Mouse (Mus musculus) forebrain, embryonic 12.5 days (tissue): ENCODE measurements at regions not wholly inside any gene's neighbourhood (a gene's known extent, or its start where the extent isn't known, plus 50 kb on each side); places are given as distances from the start of the nearest gene placed in this dataset.
A peak's percentile ranks its signal among the peaks of the same experiment; 100 is the strongest.

ENCODE experiments used
- ATAC-seq: fragments of 200-750 bp; cut with Nextera tagmentation; 2 replicates; pipeline ENCODE4 v1.8.0; 2017; ENCODE audit warnings: moderate TSS enrichment; ENCODE audit not compliant: low FRiP score
- H3K27ac ChIP-seq: fragments of 300-500 bp; sonication (generic); 2 replicates; pipeline ENCODE4 v1.5.1; 2016; ENCODE audit warnings: mild to moderate bottlenecking
- H3K27me3 ChIP-seq: fragments of 300-500 bp; sonication (generic); 2 replicates; pipeline ENCODE4 v1.6.1; 2016; ENCODE audit warnings: mild to moderate bottlenecking
- H3K36me3 ChIP-seq: fragments of 300-500 bp; sonication (generic); replicated peaks from 2 replicates; pipeline ENCODE4 v1.6.1; 2016; ENCODE audit warnings: mild to moderate bottlenecking
- H3K4me1 ChIP-seq: fragments of 300-500 bp; sonication (generic); 2 replicates; pipeline ENCODE4 v1.6.1; 2016
- H3K4me2 ChIP-seq: fragments of 300-500 bp; sonication (generic); 2 replicates; pipeline ENCODE4 v1.6.1; 2016; ENCODE audit warnings: mild to moderate bottlenecking, moderate library complexity
- H3K4me3 ChIP-seq: fragments of 300-500 bp; sonication (generic); replicated peaks from 2 replicates; pipeline ENCODE4 v1.5.1; 2016; ENCODE audit warnings: mild to moderate bottlenecking
- H3K9ac ChIP-seq: fragments of 300-500 bp; sonication (generic); 2 replicates; pipeline ENCODE4 v1.6.1; 2016; ENCODE audit warnings: mild to moderate bottlenecking
- H3K9me3 ChIP-seq: fragments of 300-500 bp; sonication (generic); 2 replicates; pipeline ENCODE4 v1.6.1; 2016
- WGBS: fragments of 180-500 bp; shearing (Covaris S2); methylation state at CpG from one replicate; pipeline ENCODE4 v1.1.7; 2016; 5-methylcytosine and 5-hydroxymethylcytosine counted together

GRCm38 (mm10) chr12:59579694-59580093 lies 360.2 kb upstream of the Fbxo33 start:
- Histone ChIP-seq H3K9me3 (no peaks in the 10 kb centered on the region), H3K4me2 (no peak overlapping the region), H3K27ac (no peak overlapping the region), H3K27me3 (no peaks in the 10 kb centered on the region), H3K4me3 (no peak overlapping the region), H3K36me3 (no peaks in the 10 kb centered on the region), H3K9ac (no peak overlapping the region), H3K4me1 (no peaks in the 10 kb centered on the region)
- 71% methylated on average over 5 of the region's 5 CpGs for WGBS
- ATAC-seq = no peak

- WGBS = 84% methylated on average over 3 of the region's 3 CpGs
Measured at GRCm38 (mm10) chr12:59563960-59564359, 344.4 kb upstream of the Fbxo33 start.

GRCm38 (mm10) chr12:59539788-59540187 lies 320.3 kb upstream of the Fbxo33 start:
- Histone ChIP-seq H3K4me3 (no peak overlapping the region), H3K9ac (no peak overlapping the region), H3K36me3 (no peaks in the 10 kb centered on the region), H3K4me1 (no peaks in the 10 kb centered on the region), H3K27me3 (no peaks in the 10 kb centered on the region), H3K4me2 (no peak overlapping the region), H3K9me3 (no peaks in the 10 kb centered on the region), H3K27ac (no peak overlapping the region)
- ATAC-seq = no peak
- 87% methylated on average over 2 of the region's 2 CpGs for WGBS

More at GRCm38 (mm10) chr12:59563960-59564359, 344.4 kb upstream of the Fbxo33 start:
- Histone ChIP-seq H3K4me2 (no peak overlapping the region), H3K36me3 (no peaks in the 10 kb centered on the region), H3K27me3 (no peaks in the 10 kb centered on the region), H3K9ac (no peak overlapping the region), H3K27ac (no peak overlapping the region), H3K9me3 (no peaks in the 10 kb centered on the region), H3K4me3 (no peak overlapping the region), H3K4me1 (no peaks in the 10 kb centered on the region)
- ATAC-seq = no peak

- no peaks in the 10 kb centered on the region for H3K36me3 ChIP-seq
- 85% methylated on average over 4 of the region's 4 CpGs for WGBS
- no peaks in the 10 kb centered on the region for H3K4me1 ChIP-seq
- H3K27me3 ChIP-seq = no peaks in the 10 kb centered on the region
- no peaks in the 10 kb centered on the region for H3K9me3 ChIP-seq
- H3K9ac ChIP-seq = no peak overlapping the region
- no peak overlapping the region for H3K4me2 ChIP-seq
- ATAC-seq = no peak
- H3K4me3 ChIP-seq = no peak overlapping the region
- H3K27ac ChIP-seq = no peak overlapping the region
Measured at GRCm38 (mm10) chr12:59530521-59530920, 311.0 kb upstream of the Fbxo33 start.

GRCm38 (mm10) chr12:59523368-59523767 lies 303.8 kb upstream of the Fbxo33 start:
- Histone ChIP-seq H3K4me1 (no peaks in the 10 kb centered on the region), H3K27me3 (no peaks in the 10 kb centered on the region), H3K9ac (no peak overlapping the region), H3K27ac (no peak overlapping the region), H3K4me2 (no peak overlapping the region), H3K4me3 (no peak overlapping the region), H3K9me3 (no peaks in the 10 kb centered on the region), H3K36me3 (no peaks in the 10 kb centered on the region)
- 92% methylated on average over 2 of the region's 2 CpGs for WGBS
- no peak for ATAC-seq

GRCm38 (mm10) chr12:59521946-59522345 lies 302.4 kb upstream of the Fbxo33 start:
- ATAC-seq = no peak
- Histone ChIP-seq H3K9ac (no peak overlapping the region), H3K27ac (no peak overlapping the region), H3K27me3 (no peaks in the 10 kb centered on the region), H3K4me2 (no peak overlapping the region), H3K4me1 (no peaks in the 10 kb centered on the region), H3K9me3 (no peaks in the 10 kb centered on the region), H3K36me3 (no peaks in the 10 kb centered on the region), H3K4me3 (no peak overlapping the region)
- 91% methylated on average over 3 of the region's 3 CpGs for WGBS

GRCm38 (mm10) chr12:59509857-59510256 lies 290.3 kb upstream of the Fbxo33 start:
- ATAC-seq = no peak
- no peak overlapping the region for H3K9ac ChIP-seq
- no peaks in the 10 kb centered on the region for H3K27me3 ChIP-seq
- no peak overlapping the region for H3K4me3 ChIP-seq
- no peaks in the 10 kb centered on the region for H3K9me3 ChIP-seq
- no peak overlapping the region for H3K27ac ChIP-seq
- no peak overlapping the region for H3K4me2 ChIP-seq
- WGBS = 85% methylated on average over 4 of the region's 4 CpGs
- no peaks in the 10 kb centered on the region for H3K36me3 ChIP-seq
- no peaks in the 10 kb centered on the region for H3K4me1 ChIP-seq

GRCm38 (mm10) chr12:59509175-59509574 lies 289.6 kb upstream of the Fbxo33 start:
- H3K27ac ChIP-seq = no peak overlapping the region

GRCm38 (mm10) chr12:59507431-59507830 lies 287.9 kb upstream of the Fbxo33 start:
- H3K9ac ChIP-seq = no peak overlapping the region
- no peak for ATAC-seq
- 52% methylated on average over 1 of the region's 1 CpGs for WGBS
- no peaks in the 10 kb centered on the region for H3K4me1 ChIP-seq
- no peak overlapping the region for H3K27ac ChIP-seq
- H3K27me3 ChIP-seq = no peaks in the 10 kb centered on the region
- H3K36me3 ChIP-seq = no peaks in the 10 kb centered on the region
- no peak overlapping the region for H3K4me3 ChIP-seq
- H3K9me3 ChIP-seq = no peaks in the 10 kb centered on the region
- no peak overlapping the region for H3K4me2 ChIP-seq

More at GRCm38 (mm10) chr12:59509175-59509574, 289.6 kb upstream of the Fbxo33 start:
- Histone ChIP-seq H3K36me3 (no peaks in the 10 kb centered on the region), H3K4me3 (no peak overlapping the region), H3K9me3 (no peaks in the 10 kb centered on the region), H3K9ac (no peak overlapping the region), H3K27me3 (no peaks in the 10 kb centered on the region), H3K4me1 (no peaks in the 10 kb centered on the region), H3K4me2 (no peak overlapping the region)
- 81% methylated on average over 2 of the region's 2 CpGs for WGBS
- no peak for ATAC-seq

GRCm38 (mm10) chr12:59497434-59497833 lies 277.9 kb upstream of the Fbxo33 start:
- no peak for ATAC-seq
- no peak overlapping the region for H3K27ac ChIP-seq
- H3K27me3 ChIP-seq = no peaks in the 10 kb centered on the region
- 91% methylated on average over 1 of the region's 1 CpGs for WGBS
- no peaks in the 10 kb centered on the region for H3K4me1 ChIP-seq
- H3K4me3 ChIP-seq = no peak overlapping the region
- no peak overlapping the region for H3K9ac ChIP-seq
- H3K36me3 ChIP-seq = no peaks in the 10 kb centered on the region
- no peaks in the 10 kb centered on the region for H3K9me3 ChIP-seq
- no peak overlapping the region for H3K4me2 ChIP-seq

GRCm38 (mm10) chr12:59488019-59488418 lies 268.5 kb upstream of the Fbxo33 start:
- Histone ChIP-seq H3K4me3 (no peak overlapping the region), H3K4me1 (no peaks in the 10 kb centered on the region), H3K27ac (no peak overlapping the region), H3K4me2 (no peak overlapping the region), H3K9me3 (no peaks in the 10 kb centered on the region), H3K36me3 (no peaks in the 10 kb centered on the region), H3K9ac (no peak overlapping the region), H3K27me3 (no peaks in the 10 kb centered on the region)
- ATAC-seq = no peak
- WGBS = 72% methylated on average over 6 of the region's 6 CpGs

- H3K27ac ChIP-seq = no peak overlapping the region
- H3K4me3 ChIP-seq = no peak overlapping the region
- H3K9ac ChIP-seq = no peak overlapping the region
- WGBS = 79% methylated on average over 1 of the region's 1 CpGs
- no peak for ATAC-seq
- no peaks in the 10 kb centered on the region for H3K9me3 ChIP-seq
- H3K4me2 ChIP-seq = no peak overlapping the region
- H3K4me1 ChIP-seq = no peaks in the 10 kb centered on the region
- H3K27me3 ChIP-seq = no peaks in the 10 kb centered on the region
- H3K36me3 ChIP-seq = no peaks in the 10 kb centered on the region
Measured at GRCm38 (mm10) chr12:59487507-59487906, 268.0 kb upstream of the Fbxo33 start.

GRCm38 (mm10) chr12:59460997-59461961 lies 241.8 kb upstream of the Fbxo33 start:
- 52% methylated on average over 10 of the region's 10 CpGs for WGBS
- peak; percentile 76 for ATAC-seq
- Histone ChIP-seq H3K36me3 (no peaks in the 10 kb centered on the region), H3K27me3 (no peaks in the 10 kb centered on the region), H3K4me1 (peaks cover 3% of the 10 kb centered on the region; the same call in 1 of the 2 replicates), H3K4me2 (no peak overlapping the region), H3K9ac (no peak overlapping the region), H3K27ac (0 out of 2 replicates have a peak overlapping the region, but pooled peaks have one; percentile 11), H3K9me3 (no peaks in the 10 kb centered on the region), H3K4me3 (no peak overlapping the region)
